18 mouse cellular contexts compared by ENCODE assay signal in the genomic region with DNA sequence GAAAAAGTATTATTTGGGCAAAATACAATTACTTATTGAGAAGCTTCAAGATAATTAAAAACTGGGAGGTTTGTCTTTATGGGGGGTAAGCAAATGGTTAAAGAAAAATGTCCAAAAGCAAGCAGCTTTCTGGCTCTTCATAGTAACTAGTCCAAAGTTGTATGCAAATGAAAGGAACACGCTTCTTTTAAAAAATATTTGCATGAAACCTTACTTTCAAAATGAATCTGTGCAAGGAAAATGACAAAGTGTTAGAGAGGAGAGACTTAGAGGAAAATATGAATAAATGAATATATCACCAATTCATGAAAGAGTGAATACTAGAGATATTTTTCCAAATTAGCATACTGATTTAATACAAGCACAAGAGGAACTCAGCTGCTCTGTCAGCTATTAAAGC.
A peak's percentile ranks its signal among the peaks of the same experiment; 100 is the strongest.
DNase-seq lines count a peak whose midpoint lies in the region; ATAC-seq lines count a peak whose summit lies in the region.
"Had no signal": no experiment of that assay in that cellular context is flagged by ENCODE, and none has a peak within 500 bp of the region (broad histone marks: within the 10 kb centered on the region; RNA-seq: fewer than 3 reads in every experiment).

No protein-coding gene starts in this region.

- H3K36me3 ChIP-seq in forebrain, embryonic 10.5 days (replicated peaks) = no peaks in the 10 kb centered on the region
- H3K36me3 ChIP-seq in forebrain, embryonic 12.5 days (replicated peaks) = no peaks in the 10 kb centered on the region
- H3K36me3 ChIP-seq in forebrain, embryonic 14.5 days (ENCODE audit: control insufficient read depth, insufficient read depth, low read length) = no peaks in the 10 kb centered on the region
- H3K36me3 ChIP-seq in midbrain, embryonic 13.5 days = no peaks in the 10 kb centered on the region
- H3K36me3 ChIP-seq in intestine, embryonic 16.5 days (ENCODE audit: control insufficient read depth, insufficient read depth, low read length) = no peaks in the 10 kb centered on the region
- H3K36me3 ChIP-seq: embryonic facial prominence, embryonic 15.5 days; neural tube, embryonic 12.5 days; stomach, embryonic 15.5 days had no signal

- H3K4me1 ChIP-seq in forebrain, embryonic 10.5 days = peaks cover 37% of the 10 kb centered on the region
- H3K4me1 ChIP-seq in forebrain, embryonic 12.5 days = peaks cover 10% of the 10 kb centered on the region; the same call in 1 of the 2 replicates
- H3K4me1 ChIP-seq in forebrain, embryonic 14.5 days (ENCODE audit: control insufficient read depth, insufficient read depth, low read length) = no peaks in the 10 kb centered on the region
- peaks cover 25% of the 10 kb centered on the region; the same call in 1 of the 2 replicates for H3K4me1 ChIP-seq in midbrain, embryonic 13.5 days (replicated peaks)
- no peaks in the 10 kb centered on the region for H3K4me1 ChIP-seq in intestine, embryonic 16.5 days (ENCODE audit: control insufficient read depth, insufficient read depth, low read length)
- H3K4me1 ChIP-seq: embryonic facial prominence, embryonic 15.5 days; stomach, embryonic 15.5 days had no signal

- H3K4me3 ChIP-seq in forebrain, embryonic 10.5 days = no peak overlapping the region
- no peak overlapping the region for H3K4me3 ChIP-seq in forebrain, embryonic 12.5 days (replicated peaks)
- no peak overlapping the region for H3K4me3 ChIP-seq in forebrain, embryonic 14.5 days (ENCODE audit: low read depth, low read length)
- no peak overlapping the region for H3K4me3 ChIP-seq in midbrain, embryonic 13.5 days (replicated peaks)
- H3K4me3 ChIP-seq in intestine, embryonic 16.5 days (ENCODE audit: low read length) = no peak overlapping the region
- H3K4me3 ChIP-seq: embryonic facial prominence, embryonic 15.5 days; neural tube, embryonic 12.5 days; stomach, embryonic 15.5 days had no signal

- WGBS in forebrain, embryonic 10.5 days = 88% methylated on average over 1 of the region's 1 CpGs
- 54% methylated on average over 1 of the region's 1 CpGs for WGBS in forebrain, embryonic 12.5 days
- 56% methylated on average over 1 of the region's 1 CpGs for WGBS in forebrain, embryonic 14.5 days
- 33% methylated on average over 1 of the region's 1 CpGs for WGBS in midbrain, embryonic 13.5 days
- 74% methylated on average over 1 of the region's 1 CpGs for WGBS in intestine, embryonic 16.5 days

- H3K27me3 ChIP-seq in forebrain, embryonic 10.5 days (ENCODE audit: poor library complexity, severe bottlenecking) = peaks cover 98% of the 10 kb centered on the region
- H3K27me3 ChIP-seq in forebrain, embryonic 12.5 days = peaks cover 47% of the 10 kb centered on the region
- no peaks in the 10 kb centered on the region for H3K27me3 ChIP-seq in forebrain, embryonic 14.5 days (replicated peaks; ENCODE audit: control insufficient read depth, insufficient read depth, low read length)
- H3K27me3 ChIP-seq in midbrain, embryonic 13.5 days = peaks cover 43% of the 10 kb centered on the region
- no peaks in the 10 kb centered on the region for H3K27me3 ChIP-seq in intestine, embryonic 16.5 days (replicated peaks; ENCODE audit: control insufficient read depth, insufficient read depth, low read length)
- H3K27me3 ChIP-seq: embryonic facial prominence, embryonic 15.5 days; neural tube, embryonic 12.5 days; stomach, embryonic 15.5 days had no signal

- no peak for DNase-seq in forebrain, embryonic 10.5 days (ENCODE audit: extremely low spot score, low spot score)
- DNase-seq in A20 (ENCODE audit: low read depth, low spot score) (peak; percentile 35), liver (no peak)
- DNase-seq in forebrain, embryonic 14.5 days (ENCODE audit: low spot score) = peak; percentile 14
- no peak for DNase-seq in adrenal gland, postnatal 25 days
- DNase-seq: adrenal gland, postnatal 10 days; cerebellum, adult 9-10 months; left cerebral cortex, postnatal 4 days; lung, adult 2 months; lung, postnatal 36 days; spleen, adult 18-20 months had no signal

- H3K9me3 ChIP-seq in forebrain, embryonic 10.5 days = no peaks in the 10 kb centered on the region
- no peaks in the 10 kb centered on the region for H3K9me3 ChIP-seq in forebrain, embryonic 12.5 days
- no peaks in the 10 kb centered on the region for H3K9me3 ChIP-seq in forebrain, embryonic 14.5 days (replicated peaks; ENCODE audit: control insufficient read depth, low read length)
- H3K9me3 ChIP-seq in midbrain, embryonic 13.5 days = no peaks in the 10 kb centered on the region
- H3K9me3 ChIP-seq in intestine, embryonic 16.5 days (ENCODE audit: control insufficient read depth, low read length) = no peaks in the 10 kb centered on the region
- H3K9me3 ChIP-seq: embryonic facial prominence, embryonic 15.5 days; neural tube, embryonic 12.5 days; stomach, embryonic 15.5 days had no signal

- H3K9ac ChIP-seq in forebrain, embryonic 12.5 days = no peak overlapping the region
- H3K9ac ChIP-seq in forebrain, embryonic 14.5 days (ENCODE audit: low read length) = no peak overlapping the region
- H3K9ac ChIP-seq in midbrain, embryonic 13.5 days (replicated peaks) = no peak overlapping the region
- H3K9ac ChIP-seq in intestine, embryonic 16.5 days (ENCODE audit: low read depth, low read length) = no peak overlapping the region
- H3K9ac ChIP-seq: embryonic facial prominence, embryonic 15.5 days; neural tube, embryonic 12.5 days; stomach, embryonic 15.5 days had no signal

- no peak for ATAC-seq in forebrain, embryonic 12.5 days (ENCODE audit: low FRiP score)
- ATAC-seq in forebrain, embryonic 14.5 days = no peak
- peak; percentile 10; the same call in 1 of the 2 replicates for ATAC-seq in midbrain, embryonic 13.5 days
- no peak for ATAC-seq in intestine, embryonic 16.5 days

- H3K27ac ChIP-seq in forebrain, embryonic 10.5 days = 0 out of 2 replicates have a peak overlapping the region, but pooled peaks have one; percentile 54
- no peak overlapping the region for H3K27ac ChIP-seq in forebrain, embryonic 12.5 days
- 0 out of 2 replicates have a peak overlapping the region, but pooled peaks have one; percentile 23 for H3K27ac ChIP-seq in forebrain, embryonic 14.5 days (ENCODE audit: low read depth, low read length)
- peak overlapping the region; percentile 80 for H3K27ac ChIP-seq in midbrain, embryonic 13.5 days
- no peak overlapping the region for H3K27ac ChIP-seq in intestine, embryonic 16.5 days (ENCODE audit: low read length)
- H3K27ac ChIP-seq: embryonic facial prominence, embryonic 15.5 days; neural tube, embryonic 12.5 days had no signal

- no peak overlapping the region for H3K4me2 ChIP-seq in forebrain, embryonic 12.5 days
- H3K4me2 ChIP-seq in forebrain, embryonic 14.5 days (ENCODE audit: low read length) = no peak overlapping the region
- no peak overlapping the region for H3K4me2 ChIP-seq in midbrain, embryonic 13.5 days (replicated peaks)
- no peak overlapping the region for H3K4me2 ChIP-seq in intestine, embryonic 16.5 days (ENCODE audit: low read depth, low read length)
- H3K4me2 ChIP-seq: embryonic facial prominence, embryonic 15.5 days; liver, embryonic 11.5 days; neural tube, embryonic 12.5 days; stomach, embryonic 15.5 days had no signal

Comparison
In these comparisons a context has a peak if more than half of its experiments do, and no peak if none do; other contexts are left out.
1. DNase-seq: peak in A20 (single experiment) and forebrain, embryonic 14.5 days (single experiment); none in forebrain, embryonic 10.5 days (single experiment), liver (single experiment) and adrenal gland, postnatal 25 days (single experiment).
2. H3K27ac ChIP-seq: peak in forebrain, embryonic 10.5 days (single experiment), forebrain, embryonic 14.5 days (single experiment) and midbrain, embryonic 13.5 days (single experiment); none in forebrain, embryonic 12.5 days (single experiment) and intestine, embryonic 16.5 days (single experiment).